10 mouse cellular contexts compared by ENCODE assay signal in genomic region chr12:16584035-16584682, GRCm38 (mm10). TPM values are rescaled to one million over a fixed set of nuclear protein-coding genes. Genes with fewer than 3 reads are reported as not detected.
DNase-seq lines count a peak whose midpoint lies in the region; ATAC-seq and TF ChIP-seq lines count a peak whose summit lies in the region.
"Had no signal": no experiment of that assay in that cellular context is flagged by ENCODE, and none has a peak within 500 bp of the region (broad histone marks: within the 10 kb centered on the region; RNA-seq: fewer than 3 reads in every experiment).

No protein-coding gene starts in this region.

- TF ChIP-seq EP300 in lung, postnatal 0 days (IDR thresholded peaks at IDR 0.05) = peak; percentile 58
- TF ChIP-seq EP300 in stomach, postnatal 0 days (optimal IDR thresholded peaks at IDR 0.05) = no peak

- peak; percentile 45 to 58 for DNase-seq in lung, adult 18-20 months
- DNase-seq in lung, postnatal 10 days = no peak
- peak; percentile 92 for DNase-seq in fat pad, adult 2 months (ENCODE audit: extremely low read depth, low read depth, low spot score)
- peak; percentile 81 for DNase-seq in lung, postnatal 0 days (ENCODE audit: low spot score)
- DNase-seq in stomach, postnatal 0 days (ENCODE audit: low spot score) = peak; percentile 51
- DNase-seq in left cerebral cortex, adult 9 months (ENCODE audit: low spot score in 2 of 2) = no peak
- no peak for DNase-seq in hindbrain, embryonic 14.5 days (ENCODE audit: low spot score)
- no peak for DNase-seq in gastrocnemius, postnatal 4 days (ENCODE audit: low spot score in 2 of 2)
- DNase-seq: cerebellum, postnatal 14 days had no signal

- peaks cover 1% of the 10 kb centered on the region; the same call in 1 of the 2 replicates for H3K36me3 ChIP-seq in lung, postnatal 0 days (ENCODE audit: insufficient read depth, low read length)
- H3K36me3 ChIP-seq in stomach, postnatal 0 days (ENCODE audit: control insufficient read depth, insufficient read depth, low read length) = no peaks in the 10 kb centered on the region
- peaks cover 12% of the 10 kb centered on the region for H3K36me3 ChIP-seq in hindbrain, embryonic 14.5 days (replicated peaks; ENCODE audit: control insufficient read depth, insufficient read depth)

- H3K9ac ChIP-seq in lung, postnatal 0 days (replicated peaks; ENCODE audit: low read depth) = no peak overlapping the region
- 0 out of 2 replicates have a peak overlapping the region, but pooled peaks have one; percentile 5 for H3K9ac ChIP-seq in stomach, postnatal 0 days (ENCODE audit: low read length)
- H3K9ac ChIP-seq in hindbrain, embryonic 14.5 days = no peak overlapping the region
- H3K9ac ChIP-seq: limb, embryonic 15.5 days had no signal

- no peaks in the 10 kb centered on the region for H3K9me3 ChIP-seq in lung, postnatal 0 days (ENCODE audit: low read length)
- H3K9me3 ChIP-seq in stomach, postnatal 0 days (ENCODE audit: control insufficient read depth, low read length) = no peaks in the 10 kb centered on the region
- no peaks in the 10 kb centered on the region for H3K9me3 ChIP-seq in hindbrain, embryonic 14.5 days (ENCODE audit: control insufficient read depth, low read length)
- H3K9me3 ChIP-seq: limb, embryonic 15.5 days had no signal

- H3K4me3 ChIP-seq in lung, postnatal 0 days (ENCODE audit: low read depth, low read length) = no peak overlapping the region
- no peak overlapping the region for H3K4me3 ChIP-seq in stomach, postnatal 0 days (ENCODE audit: low read depth, low read length)
- no peak overlapping the region for H3K4me3 ChIP-seq in hindbrain, embryonic 14.5 days (replicated peaks; ENCODE audit: low read length)
- H3K4me3 ChIP-seq: limb, embryonic 15.5 days had no signal

- no peaks in the 10 kb centered on the region for H3K27me3 ChIP-seq in lung, postnatal 0 days (replicated peaks; ENCODE audit: insufficient read depth, low read length)
- no peaks in the 10 kb centered on the region for H3K27me3 ChIP-seq in stomach, postnatal 0 days (ENCODE audit: control insufficient read depth, insufficient read depth, low read length)
- no peaks in the 10 kb centered on the region for H3K27me3 ChIP-seq in hindbrain, embryonic 14.5 days (ENCODE audit: control insufficient read depth, insufficient read depth, low read length)
- H3K27me3 ChIP-seq: limb, embryonic 15.5 days had no signal

- 29% methylated on average over 14 of the region's 14 CpGs for WGBS in lung, postnatal 0 days
- 36% methylated on average over 14 of the region's 14 CpGs for WGBS in stomach, postnatal 0 days
- WGBS in hindbrain, embryonic 14.5 days = 61% methylated on average over 14 of the region's 14 CpGs

- H3K4me2 ChIP-seq in lung, postnatal 0 days (replicated peaks; ENCODE audit: low read depth, low read length) = peak overlapping the region; percentile 36
- H3K4me2 ChIP-seq in stomach, postnatal 0 days (replicated peaks; ENCODE audit: low read depth) = no peak overlapping the region
- no peak overlapping the region for H3K4me2 ChIP-seq in hindbrain, embryonic 14.5 days (replicated peaks)
- H3K4me2 ChIP-seq: limb, embryonic 15.5 days had no signal

- no peak for TF ChIP-seq CTCF in lung, postnatal 0 days (IDR thresholded peaks at IDR 0.05)
- no peak for TF ChIP-seq CTCF in stomach, postnatal 0 days (IDR thresholded peaks at IDR 0.05; ENCODE audit: low read depth)

- peak overlapping the region; percentile 39 for H3K27ac ChIP-seq in lung, postnatal 0 days (ENCODE audit: low read length)
- no peak overlapping the region for H3K27ac ChIP-seq in stomach, postnatal 0 days (replicated peaks)
- H3K27ac ChIP-seq in hindbrain, embryonic 14.5 days = no peak overlapping the region
- H3K27ac ChIP-seq: limb, embryonic 15.5 days had no signal

- H3K4me1 ChIP-seq in lung, postnatal 0 days (ENCODE audit: insufficient read depth, low read depth, low read length) = peaks cover 34% of the 10 kb centered on the region; the same call in 1 of the 2 replicates
- 0 out of 2 replicates have a peak, but pooled peaks cover 2% of the 10 kb centered on the region for H3K4me1 ChIP-seq in stomach, postnatal 0 days (replicated peaks; ENCODE audit: control insufficient read depth, insufficient read depth)
- H3K4me1 ChIP-seq in hindbrain, embryonic 14.5 days (replicated peaks; ENCODE audit: control insufficient read depth, insufficient read depth, low read length) = peaks cover 24% of the 10 kb centered on the region

- peak; percentile 79 for ATAC-seq in lung, postnatal 0 days
- peak; percentile 66 for ATAC-seq in stomach, postnatal 0 days (ENCODE audit: low FRiP score, low TSS enrichment)
- ATAC-seq in hindbrain, embryonic 14.5 days (ENCODE audit: low FRiP score) = no peak

RNA-seq across cellular contexts. Expression of gene Lpin1, which starts 26.6 kb away (rescaled TPM):
- polyA plus RNA-seq in lung, postnatal 0 days (2015; fragmentation: Nextera tagmentation; extraction: Ambion mirVana) = 7.3 and 9.0 TPM in 2 replicates
- 1.6 and 1.8 TPM in 2 replicates for polyA plus RNA-seq in stomach, postnatal 0 days (2015; fragmentation: Nextera tagmentation; extraction: Ambion mirVana)
- polyA plus RNA-seq in hindbrain, embryonic 14.5 days (2014; fragmentation: Nextera tagmentation; extraction: Ambion mirVana) = 18.0 and 19.1 TPM in 2 replicates
- 10 to 100 TPM; 24.8 to 27.1 TPM for total RNA-seq in gastrocnemius, postnatal 4 days (2021)

Comparison
In these comparisons a context has a peak if more than half of its experiments do, and no peak if none do; other contexts are left out.
1. DNase-seq: peak in lung, adult 18-20 months (2 of 2), fat pad, adult 2 months (single experiment), lung, postnatal 0 days (single experiment) and stomach, postnatal 0 days (single experiment); none in lung, postnatal 10 days (single experiment), left cerebral cortex, adult 9 months (0 of 2), hindbrain, embryonic 14.5 days (single experiment) and gastrocnemius, postnatal 4 days (0 of 2).